Mouse (Mus musculus) kidney, adult 2 months (tissue): ENCODE data around the gene Arhgap36. TPM values are rescaled to one million over a fixed set of nuclear protein-coding genes. Genes with fewer than 3 reads are reported as not detected.

Experiments
- DNase-seq: peaks from one replicate; pipeline ENCODE4 v3.0.0; 2021
- H3K27ac ChIP-seq: fragments of 200-500 bp; 2 replicates; pipeline ENCODE4 v1.5.1; 2012; ENCODE audit warnings: low read depth, low read length, control low read depth, inconsistent platforms; ENCODE audit not compliant: insufficient read depth
- H3K27me3 ChIP-seq: fragments of 200-500 bp; replicated peaks from 2 replicates; pipeline ENCODE4 v1.6.1; 2012; ENCODE audit warnings: mild to moderate bottlenecking, moderate library complexity, low read length, inconsistent platforms; ENCODE audit not compliant: control insufficient read depth, insufficient read depth
- H3K36me3 ChIP-seq: fragments of 200-500 bp; 2 replicates; pipeline ENCODE4 v1.6.1; 2012; ENCODE audit warnings: mild to moderate bottlenecking, moderate library complexity, low read length, inconsistent platforms; ENCODE audit not compliant: control insufficient read depth, insufficient read depth
- H3K4me1 ChIP-seq: fragments of 200-500 bp; 2 replicates; pipeline ENCODE4 v1.6.1; 2011; ENCODE audit warnings: low read length; ENCODE audit not compliant: control insufficient read depth, insufficient read depth
- H3K4me3 ChIP-seq: fragments of 200-500 bp; 2 replicates; pipeline ENCODE4 v1.5.1; 2011; ENCODE audit warnings: mild to moderate bottlenecking, low read depth, low read length, control low read depth; ENCODE audit not compliant: insufficient read depth
- CTCF ChIP-seq: fragments of 200-500 bp; conservative IDR thresholded peaks from 2 replicates; pipeline ENCODE4 v1.5.1; 2011; ENCODE audit warnings: low read depth, mild to moderate bottlenecking, control low read depth, low read length, moderate library complexity, mixed read lengths; ENCODE audit not compliant: insufficient read depth, insufficient read length
- POLR2A ChIP-seq: fragments of 200-500 bp; IDR thresholded peaks from one replicate; pipeline ENCODE4 v1.6.1; 2011; ENCODE audit warnings: low read depth, low read length, control low read depth
- WGBS: fragments of 180-500 bp; shearing (Covaris S2); methylation state at CpG from one replicate; pipeline ENCODE4 v1.1.7; 2018; 5-methylcytosine and 5-hydroxymethylcytosine counted together
- polyA plus RNA-seq: library from polyadenylated mRNA; depleted of rRNA; stranded (reverse); fragments of >200 nt; gene quantifications from 2 replicates; pipeline ENCODE4 v1.2.3, GENCODE M21; 2012; rRNA removed

Gene Arhgap36
- polyA plus RNA-seq, result 0.16 TPM in 1 of 2 replicates, not detected in the other

GRCm38 (mm10) chrX:49463442-49463970 lies at the start of gene Arhgap36:
Gene Arhgap36, plus strand, starts transcription at chrX:49463945.
- no peak within 1 kb of the TSS for H3K27ac ChIP-seq
- 22% methylated on average over 6 of the region's 6 CpGs for WGBS
- no peaks in the 10 kb centered on the region for H3K4me1 ChIP-seq
- no peak for TF ChIP-seq CTCF
- no peak for TF ChIP-seq POLR2A
- no peak within 1 kb of the TSS for H3K4me3 ChIP-seq
- no peak for DNase-seq
- H3K27me3 ChIP-seq, result no peaks in the 10 kb centered on the region
- no peaks in the 10 kb centered on the region for H3K36me3 ChIP-seq

GRCm38 (mm10) chrX:49457781-49458180 lies 6.0 kb upstream of the Arhgap36 start:
- Histone ChIP-seq H3K36me3 (no peaks in the 10 kb centered on the region), H3K4me1 (no peaks in the 10 kb centered on the region), H3K27me3 (no peaks in the 10 kb centered on the region), H3K4me3 (no peak overlapping the region), H3K27ac (no peak overlapping the region)
- no peak for DNase-seq
- TF ChIP-seq POLR2A, result no peak
- WGBS, result 38% methylated on average over 10 of the region's 10 CpGs

- no peak for TF ChIP-seq CTCF
- 3% methylated on average over 34 of the region's 34 CpGs for WGBS
- Histone ChIP-seq H3K4me3 (no peak overlapping the region), H3K36me3 (no peaks in the 10 kb centered on the region), H3K4me1 (no peaks in the 10 kb centered on the region), H3K27me3 (no peaks in the 10 kb centered on the region), H3K27ac (no peak overlapping the region)
- no peak for DNase-seq
Observed at GRCm38 (mm10) chrX:49470287-49471054, 6.7 kb downstream of the Arhgap36 start.

- no peaks in the 10 kb centered on the region for H3K27me3 ChIP-seq
- no peak overlapping the region for H3K27ac ChIP-seq
- WGBS, result 7% methylated on average over 22 of the region's 29 CpGs
- no peaks in the 10 kb centered on the region for H3K36me3 ChIP-seq
- no peak for TF ChIP-seq CTCF
- TF ChIP-seq POLR2A, result no peak
- H3K4me1 ChIP-seq, result no peaks in the 10 kb centered on the region
- DNase-seq, result no peak
- H3K4me3 ChIP-seq, result no peak overlapping the region
Observed at GRCm38 (mm10) chrX:49479968-49480809, 16.4 kb downstream of the Arhgap36 start.

GRCm38 (mm10) chrX:49480846-49481245 lies 17.1 kb downstream of the Arhgap36 start:
- Histone ChIP-seq H3K27me3 (no peaks in the 10 kb centered on the region), H3K36me3 (no peaks in the 10 kb centered on the region), H3K4me3 (no peak overlapping the region), H3K4me1 (no peaks in the 10 kb centered on the region), H3K27ac (no peak overlapping the region)
- no peak for DNase-seq
- WGBS, result 0% methylated on average over 12 of the region's 12 CpGs
- no peak for TF ChIP-seq CTCF
- TF ChIP-seq POLR2A, result no peak

DNA sequence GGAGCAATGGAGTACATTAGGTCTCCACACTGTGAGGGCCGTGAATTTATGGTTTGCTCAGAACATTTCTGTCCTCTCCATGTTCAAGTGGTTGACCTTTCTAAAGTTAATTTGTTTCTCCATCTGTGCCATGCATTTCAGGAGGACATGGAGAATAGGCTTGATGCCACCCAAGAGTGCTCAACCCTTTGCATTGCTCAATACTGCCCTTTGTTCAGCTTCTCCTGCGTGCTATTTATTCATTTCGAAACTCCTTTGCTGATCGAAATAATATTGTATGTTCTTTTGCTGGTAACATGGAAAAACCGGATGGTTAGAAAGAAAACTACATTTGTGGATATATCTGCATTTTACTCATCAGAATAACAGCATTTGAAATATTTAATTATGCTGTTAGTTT lies 25.4 kb downstream of the Arhgap36 start:
- no peaks in the 10 kb centered on the region; the same call in 1 of the 2 replicates for H3K27me3 ChIP-seq
- DNase-seq, result no peak
- no peak overlapping the region for H3K27ac ChIP-seq
- WGBS, result 87% methylated on average over 5 of the region's 5 CpGs
- H3K4me3 ChIP-seq, result no peak overlapping the region
- H3K36me3 ChIP-seq, result no peaks in the 10 kb centered on the region
- H3K4me1 ChIP-seq, result no peaks in the 10 kb centered on the region
- TF ChIP-seq CTCF (no peak), POLR2A (no peak)

DNA sequence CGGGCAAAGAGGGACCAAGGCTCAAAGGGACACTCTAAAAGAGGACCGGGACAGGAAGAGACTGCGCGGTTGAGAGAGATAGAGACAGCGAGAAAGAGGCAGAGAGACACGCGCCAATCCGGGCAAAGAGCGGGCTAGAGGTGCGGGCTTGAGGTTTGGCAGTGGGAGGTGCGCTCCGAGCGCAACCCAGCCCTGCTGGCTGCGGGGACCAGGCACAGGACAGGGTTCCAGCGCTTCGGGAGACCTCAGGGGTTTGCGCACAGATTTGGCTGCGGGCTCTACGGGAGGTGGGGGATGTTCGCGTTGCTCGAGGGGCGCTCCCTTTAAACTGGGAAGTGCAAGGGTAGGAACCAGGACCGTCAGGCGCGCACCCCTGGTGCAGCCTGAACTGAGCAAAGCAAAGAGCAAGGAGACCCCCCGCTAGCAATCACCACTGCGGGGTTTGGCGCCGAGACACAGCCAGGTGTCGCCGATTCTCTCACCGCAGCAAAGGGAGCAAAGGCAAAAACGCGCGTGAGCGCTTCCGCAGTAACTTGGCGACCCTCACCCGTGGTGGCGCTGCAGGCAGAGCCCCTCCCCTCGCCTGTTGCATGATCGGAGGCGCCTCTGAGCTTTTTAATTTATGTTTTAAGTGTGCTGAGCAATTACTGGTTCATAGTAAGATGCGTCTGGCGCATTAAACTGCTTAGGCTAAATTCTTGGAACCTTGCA lies 30.1 kb downstream of the Arhgap36 start:
- 1% methylated on average over 44 of the region's 46 CpGs for WGBS
- Histone ChIP-seq H3K36me3 (no peaks in the 10 kb centered on the region), H3K4me1 (no peaks in the 10 kb centered on the region), H3K4me3 (no peak overlapping the region), H3K27ac (no peak overlapping the region), H3K27me3 (no peaks in the 10 kb centered on the region; the same call in 1 of the 2 replicates)
- DNase-seq, result no peak
- no peak for TF ChIP-seq CTCF
- no peak for TF ChIP-seq POLR2A

Other genes with a start within 250 kb of the Arhgap36 start
- 8.8 and 10.3 TPM in 2 replicates for gene Enox2, start 175.7 kb upstream of the Arhgap36 start, polyA plus RNA-seq
- not detected in 2 replicates for gene Olfr1320, start 208.4 kb downstream of the Arhgap36 start, polyA plus RNA-seq